Mouse (Mus musculus) gastrocnemius, postnatal 36 days (tissue): ENCODE measurements around the gene Zfand4. TPM values are rescaled to one million over a fixed set of nuclear protein-coding genes. Genes with fewer than 3 reads are reported as not detected.
"Not testable (repeated sequence)": the region's sequence is repeated elsewhere in the genome, so short reads cannot be mapped to it uniquely, and the experiment has no call there.

ENCODE experiments used
- DNase-seq, 2 experiments: peaks; one replicate each; pipeline ENCODE4 v3.0.0; 2022
- intact Hi-C: fragments of 180-260 bp; cut with DNase I; formaldehyde crosslinking; loops from one replicate; pipeline ENCODE4 v1.15.1; 2025
- total RNA-seq, 2 experiments: library from RNA; stranded (reverse); gene quantifications; 2 replicates each; pipeline ENCODE4 v1.2.3; 2021

Zfand4 gene
- total RNA-seq, 2 experiments from 2014 or later, result 0.51 to 0.86 TPM

DNA sequence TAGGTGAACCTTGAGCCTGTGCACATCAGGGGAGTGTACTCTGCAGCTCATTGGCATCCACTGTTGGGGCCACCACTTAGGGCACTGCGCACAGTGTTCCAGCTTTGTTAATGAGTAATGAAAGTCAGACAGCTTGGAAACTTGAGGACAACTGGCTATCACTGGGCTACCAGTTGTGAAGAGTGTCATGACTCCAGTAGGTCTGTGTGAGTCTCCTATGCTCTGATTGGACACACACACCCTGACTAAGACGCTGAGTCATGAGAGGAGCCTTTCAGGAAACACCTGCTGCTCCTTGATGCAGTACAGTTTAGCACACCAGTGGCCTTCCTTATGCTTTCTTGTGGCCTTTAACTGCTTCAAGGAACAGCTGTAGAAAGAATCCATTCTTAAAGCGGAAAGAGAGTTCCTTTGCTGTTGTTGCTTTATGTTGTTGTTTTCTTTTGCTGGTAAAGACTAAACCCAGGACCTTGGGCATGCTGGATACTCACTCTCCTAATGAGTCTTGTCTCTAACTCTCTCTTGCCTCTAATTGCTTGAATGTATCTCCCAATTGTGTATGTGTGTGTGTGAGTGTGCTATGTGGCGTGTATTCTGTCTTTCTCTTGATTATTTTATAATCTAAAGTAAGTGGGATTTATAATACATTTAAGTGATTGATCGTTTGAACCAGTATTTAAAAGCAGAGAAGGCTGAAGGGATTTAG is 23.0 kb downstream of the Zfand4 start:
- intact Hi-C loops, result no loop called here
- no peak for DNase-seq

GRCm38 (mm10) chr6:116311411-116311810 is 47.4 kb downstream of the Zfand4 start:
- intact Hi-C loops, result no loop called here
- no peak for DNase-seq

DNA sequence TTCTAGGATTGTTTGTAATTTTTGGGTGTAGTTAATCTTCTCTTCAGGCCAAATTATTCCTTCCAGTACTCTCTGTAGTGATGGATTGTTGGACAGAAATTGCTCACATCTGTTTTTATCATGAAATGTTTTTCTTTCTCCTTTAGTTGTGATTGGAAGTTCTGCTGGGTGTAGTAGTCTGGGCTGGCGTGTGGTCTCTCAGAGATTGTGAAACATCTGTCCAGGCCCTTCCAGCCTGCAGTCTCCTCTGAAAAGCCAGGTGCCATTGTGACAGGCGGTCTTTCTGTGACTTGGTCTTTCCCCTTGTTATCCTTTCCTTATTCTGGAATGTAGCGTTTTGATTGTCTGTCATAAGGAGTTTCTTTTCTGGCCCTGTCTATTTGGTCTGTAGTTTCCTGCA is 55.2 kb downstream of the Zfand4 start:
- intact Hi-C loops, result no loop called here
- no peak for DNase-seq

DNA sequence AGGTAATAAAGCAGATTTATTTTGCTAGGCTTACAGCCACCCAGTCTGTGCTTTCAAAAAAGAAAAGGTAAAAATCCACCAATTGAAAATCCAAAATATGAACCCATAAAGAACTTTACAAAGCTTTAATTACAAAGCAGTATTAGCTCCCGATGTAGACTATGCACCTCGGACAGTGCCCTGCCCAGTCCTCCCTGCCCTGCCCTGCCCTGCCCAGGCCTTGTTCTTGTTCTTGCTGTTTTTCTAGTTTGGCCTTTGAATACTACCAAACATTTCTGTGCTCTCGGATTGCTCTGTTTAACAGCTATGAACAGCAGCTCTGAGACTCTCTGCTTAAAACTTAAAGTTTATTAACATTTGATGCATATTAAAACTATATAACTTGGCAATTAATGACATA is 62.6 kb downstream of the Zfand4 start:
- DNase-seq, result no peak
- intact Hi-C loops, result no loop called here

DNA sequence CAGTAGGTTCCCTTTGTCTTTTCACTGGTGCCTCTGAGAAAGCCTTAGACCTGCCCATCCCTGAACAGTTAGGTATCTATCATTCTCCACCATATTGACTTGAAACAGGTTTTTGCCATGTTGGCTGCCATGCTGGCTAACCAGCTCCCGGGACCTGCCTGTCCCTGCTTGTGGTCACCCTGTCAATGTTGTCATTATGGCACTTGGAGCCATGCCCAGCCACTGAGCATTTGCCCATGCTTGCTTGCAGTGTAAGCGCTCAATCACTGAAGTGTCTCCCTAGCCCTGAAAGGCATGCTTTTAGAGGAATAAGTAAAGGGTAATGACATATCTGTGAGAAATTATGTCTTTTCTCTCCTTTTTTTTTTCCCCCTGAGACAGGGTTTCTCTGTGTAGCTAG is 67.4 kb downstream of the Zfand4 start:
- no peak for DNase-seq
- intact Hi-C loops, result no loop called here

DNA sequence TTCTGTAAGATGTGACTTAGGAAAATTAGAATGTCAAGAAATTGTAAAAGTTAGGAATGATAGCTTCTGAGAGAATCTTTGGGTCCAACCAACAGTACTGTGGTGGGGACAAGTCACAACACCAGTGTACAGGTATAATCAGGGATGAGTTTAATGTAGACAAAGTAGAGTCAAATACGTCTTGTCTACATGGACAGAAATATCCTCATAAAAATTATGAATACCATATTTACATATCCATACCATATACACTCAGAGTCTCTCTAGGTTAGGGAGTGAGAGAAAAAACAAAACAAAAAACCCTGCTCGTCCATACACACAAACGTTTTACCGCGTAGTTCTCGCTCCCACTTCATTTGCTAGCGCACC is 73.4 kb downstream of the Zfand4 start:
- intact Hi-C loops, result no loop called here
- DNase-seq, result no peak

DNA sequence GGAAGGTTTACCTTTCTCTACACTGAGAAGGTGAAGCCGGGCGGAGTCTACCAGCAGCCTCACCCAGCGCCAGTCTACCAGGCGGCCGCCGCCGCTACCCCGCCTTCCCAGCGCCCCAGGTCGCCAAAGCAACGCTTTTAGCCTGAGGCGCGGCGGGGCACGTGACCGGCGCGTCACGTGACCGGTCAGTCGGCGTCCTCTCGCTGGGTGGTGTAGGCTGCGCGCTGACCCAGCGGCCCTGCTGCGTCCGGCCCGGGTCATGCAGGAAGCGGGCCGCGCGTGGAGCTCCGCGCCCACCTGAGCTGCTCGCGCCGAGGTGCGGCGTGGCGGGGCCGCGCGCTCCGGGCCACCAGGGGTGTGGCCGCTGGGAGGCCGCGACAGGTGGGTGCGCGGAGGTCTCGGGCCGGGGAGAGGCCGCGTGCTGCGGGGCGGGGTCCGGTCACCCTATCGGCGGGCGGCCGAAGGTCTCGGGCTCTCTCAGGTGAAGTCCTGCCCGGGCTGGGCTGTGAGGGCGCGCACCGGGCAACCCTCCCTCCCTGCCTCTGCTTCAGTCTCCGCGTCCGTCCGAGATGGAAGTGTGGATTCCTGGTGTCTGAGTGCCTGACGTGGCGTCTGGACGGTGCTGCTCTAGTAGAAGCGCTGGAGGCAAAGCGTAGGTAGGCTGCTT is 73.9 kb downstream of the Zfand4 start, which contains the start of gene March8:
Gene March8 (plus strand): TSS at position 190 of the 667 bp plus-strand sequence.
- DNase-seq, result peak; percentile 85 to 89
- intact Hi-C loops, result no loop called here

- no peak for DNase-seq
- intact Hi-C loops, result no loop called here
These were observed 74.5 kb downstream of the Zfand4 start for GRCm38 (mm10) chr6:116338520-116338919.

DNA sequence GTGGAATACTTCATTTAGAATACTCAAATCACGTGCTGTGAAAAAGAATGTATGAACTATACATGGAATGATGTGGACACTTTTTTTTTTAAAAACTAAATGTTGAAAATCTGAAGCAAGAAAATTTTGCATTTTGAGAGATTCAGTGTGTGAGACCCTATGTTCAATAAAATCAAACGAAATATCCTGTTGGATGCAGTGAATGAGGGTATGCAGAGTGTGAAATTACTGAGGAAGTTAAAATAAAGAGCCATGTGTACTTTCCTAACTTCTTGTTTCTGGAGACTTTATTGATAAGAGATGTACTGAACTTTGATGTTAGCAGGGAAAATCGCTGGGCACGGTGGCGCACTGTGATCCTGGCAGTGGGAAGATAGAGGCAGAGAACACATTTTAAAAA is 75.1 kb downstream of the Zfand4 start:
- intact Hi-C loops, result no loop called here

GRCm38 (mm10) chr6:116340521-116340920 is 76.5 kb downstream of the Zfand4 start:
- no peak for DNase-seq
- intact Hi-C loops, result no loop called here

More for the DNA sequence above, 75.1 kb downstream of the Zfand4 start:
- DNase-seq, result no peak

GRCm38 (mm10) chr6:116347953-116348352 is 83.9 kb downstream of the Zfand4 start:
- no peak for DNase-seq
- intact Hi-C loops, result no loop called here

DNA sequence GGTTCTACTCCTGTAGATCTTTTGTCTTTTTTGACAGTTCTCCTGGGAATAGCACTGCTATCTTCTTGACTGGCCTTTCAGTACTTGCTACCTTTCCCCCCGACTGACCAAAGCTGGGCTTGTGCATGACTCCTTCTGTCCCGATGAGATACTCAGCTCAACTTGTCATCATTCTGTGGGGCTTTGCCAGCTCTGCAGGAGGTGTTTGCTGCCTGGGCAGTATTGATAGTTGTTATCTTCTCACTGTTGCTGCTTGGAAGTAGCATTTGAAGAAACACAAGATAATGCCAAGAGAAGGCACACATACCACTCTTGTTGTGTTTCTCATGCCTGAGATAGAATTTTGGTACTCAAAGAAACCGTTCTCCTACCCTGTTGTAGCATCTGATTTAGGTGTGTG is 86.0 kb downstream of the Zfand4 start:
- intact Hi-C loops, result no loop called here
- DNase-seq, result no peak

- intact Hi-C loops, result no loop called here
- DNase-seq, result no peak
These were observed 86.6 kb downstream of the Zfand4 start for GRCm38 (mm10) chr6:116350643-116351042.

GRCm38 (mm10) chr6:116351534-116351933 is 87.5 kb downstream of the Zfand4 start:
- DNase-seq, result no peak
- intact Hi-C loops, result no loop called here

GRCm38 (mm10) chr6:116353428-116353827 is 89.4 kb downstream of the Zfand4 start:
- no peak for DNase-seq
- intact Hi-C loops, result no loop called here

DNA sequence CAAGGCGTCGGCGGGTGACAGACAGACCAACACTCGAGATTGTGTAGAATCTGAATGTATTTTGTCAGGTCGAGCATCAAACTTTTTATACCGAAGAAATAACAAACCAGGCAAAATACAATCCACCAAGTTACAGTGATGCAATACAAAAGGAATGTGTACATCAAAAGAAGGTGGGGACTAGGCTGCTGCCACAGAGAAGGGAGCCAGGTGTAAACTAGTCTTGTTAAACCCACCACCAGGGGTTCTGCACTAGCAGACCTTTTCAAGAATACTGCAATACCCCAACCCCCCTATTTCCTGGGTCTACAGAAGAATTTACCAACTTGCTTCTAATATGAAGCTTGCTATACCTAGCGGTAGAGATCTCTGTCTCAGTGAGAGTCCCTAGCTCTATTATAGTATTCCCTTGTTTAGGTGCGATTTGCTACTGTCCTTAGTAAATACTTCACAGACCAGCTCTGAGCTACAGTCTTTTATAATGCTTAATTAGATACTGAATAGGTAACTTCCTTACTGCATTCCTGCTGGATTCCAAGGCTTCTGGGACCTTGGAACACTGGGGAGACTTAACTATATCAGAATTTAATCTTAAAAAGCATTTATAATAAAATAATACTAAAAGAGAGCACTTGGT is 92.4 kb downstream of the Zfand4 start:
- DNase-seq, intact Hi-C loops: not testable (repeated sequence)

DNA sequence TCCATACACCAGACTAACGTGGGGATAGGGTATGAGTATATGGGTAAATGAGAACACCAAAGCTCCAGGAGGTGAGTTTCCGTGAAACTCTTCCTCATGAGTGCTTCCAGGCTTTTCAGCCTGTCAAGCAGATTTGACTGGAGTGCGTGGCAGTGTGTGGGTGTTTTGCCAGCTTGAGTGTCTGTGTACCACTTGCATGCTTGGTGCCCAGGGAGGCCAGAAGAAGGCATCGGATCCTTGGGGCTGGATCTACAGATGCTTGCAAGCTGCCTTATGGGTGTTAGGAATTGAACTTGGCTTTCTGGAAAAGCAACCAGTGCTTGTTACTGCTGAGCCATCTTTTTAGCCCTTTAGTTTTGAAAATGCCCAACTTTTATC is 92.9 kb downstream of the Zfand4 start:
- intact Hi-C loops, result no loop called here
- DNase-seq, result no peak

DNA sequence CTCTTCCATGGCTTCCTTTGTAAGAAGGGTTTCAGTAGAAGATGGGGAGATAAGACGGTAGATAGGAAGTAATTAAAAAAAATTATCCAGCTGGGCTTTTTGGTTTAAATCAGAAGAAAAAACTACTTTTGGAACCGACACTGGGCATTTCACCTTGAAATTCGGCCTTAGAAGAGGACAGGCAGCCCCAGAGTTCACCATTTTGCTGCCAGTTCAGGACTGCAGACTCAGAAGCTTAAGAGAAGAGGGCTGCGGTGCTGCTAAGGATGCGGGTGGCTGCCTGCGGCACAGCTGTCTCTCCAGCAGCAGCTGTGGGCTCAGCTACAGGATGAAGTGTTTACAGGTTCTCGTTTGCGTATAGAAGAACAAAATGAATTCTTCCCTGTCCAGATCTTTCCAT is 94.0 kb downstream of the Zfand4 start:
- no peak for DNase-seq
- intact Hi-C loops, result no loop called here

GRCm38 (mm10) chr6:116359256-116359655 is 95.2 kb downstream of the Zfand4 start:
- intact Hi-C loops, result no loop called here
- DNase-seq, result no peak

- intact Hi-C loops, result no loop called here
- no peak for DNase-seq
These were observed 97.4 kb downstream of the Zfand4 start for GRCm38 (mm10) chr6:116361463-116361862.

DNA sequence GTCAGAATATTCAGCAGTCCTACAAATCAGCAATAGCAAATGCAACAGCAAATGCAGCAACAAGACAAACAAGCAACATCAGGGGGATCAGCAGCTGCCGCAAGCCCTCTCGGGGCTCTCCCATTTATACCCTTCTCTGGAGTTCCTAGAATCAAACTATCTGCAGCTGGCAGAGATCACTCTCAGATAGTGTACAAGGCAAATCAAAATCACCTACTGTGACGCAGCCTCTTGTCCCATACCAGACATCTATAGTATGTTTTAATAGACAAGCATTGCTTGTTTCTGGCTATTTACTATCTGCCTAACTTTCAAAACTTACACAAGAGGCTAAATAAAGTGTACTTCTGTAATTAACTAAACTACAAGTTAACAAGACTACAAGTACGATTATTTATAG is 98.0 kb downstream of the Zfand4 start:
- intact Hi-C loops, result no loop called here

GRCm38 (mm10) chr6:116367971-116368370 is 103.9 kb downstream of the Zfand4 start:
- no peak for DNase-seq
- intact Hi-C loops, result no loop called here

More for the DNA sequence above, 98.0 kb downstream of the Zfand4 start:
- DNase-seq, result no peak
